In the genomic region with DNA sequence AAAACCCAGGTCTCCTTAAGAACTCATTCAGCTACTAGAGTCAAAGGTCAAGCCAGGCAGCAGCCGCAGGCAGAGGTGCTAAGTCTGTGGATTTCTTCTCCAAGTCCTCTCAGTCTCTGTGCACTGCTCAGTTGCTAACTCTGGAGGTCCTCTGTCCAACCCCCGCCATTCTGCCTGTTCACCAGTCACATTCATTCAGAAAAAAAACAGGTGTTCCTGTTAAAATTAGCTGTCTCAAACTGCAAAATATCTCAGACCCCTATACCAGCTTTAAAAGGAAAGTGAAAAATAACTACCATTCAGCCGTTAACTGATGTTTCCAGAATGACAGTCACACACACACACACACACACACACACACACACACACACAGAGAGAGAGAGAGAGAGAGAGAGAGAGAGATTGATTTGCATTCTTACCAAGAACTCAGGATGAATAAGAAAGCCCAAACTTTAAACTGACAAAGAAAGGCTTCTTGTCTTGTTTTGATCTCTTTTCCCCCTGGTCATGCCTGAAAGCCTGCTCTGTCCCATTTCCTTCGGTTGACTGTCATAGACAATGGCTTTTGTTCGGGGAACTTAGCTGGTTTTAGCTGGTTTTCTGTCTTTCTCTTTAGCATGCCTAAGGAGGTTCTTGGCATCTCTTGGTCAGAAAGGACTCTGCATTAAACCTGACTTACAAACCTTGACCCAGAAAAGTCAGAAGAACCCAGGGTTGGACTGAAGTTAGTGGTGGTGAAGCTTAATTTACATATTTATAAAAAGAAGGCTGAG, we compare ENCODE assay signal across 8 mouse cellular contexts. TPM values are rescaled to one million over a fixed set of nuclear protein-coding genes. Genes with fewer than 3 reads are reported as not detected.
A peak's percentile ranks its signal among the peaks of the same experiment; 100 is the strongest.
DNase-seq lines count a peak whose midpoint lies in the region; ATAC-seq and TF ChIP-seq lines count a peak whose summit lies in the region.

No protein-coding gene starts in this region.

- intact Hi-C loops in heart, adult 2 months (cut with DNase I): no loop called here

- dilution Hi-C loops in CH12.LX (cut with MboI; ENCODE audit: extremely low pct_ligation_motif_present, extremely low pct_unique_long_range_greater_than_20kb, low sequenced_read_pairs): no loop called here

- H3K36me3 ChIP-seq in heart, adult 2 months (ENCODE audit: control insufficient read depth, insufficient read depth, low read length): peaks cover 37% of the 10 kb centered on the region
- H3K36me3 ChIP-seq in CH12.LX (replicated peaks in 1 of 2; ENCODE audit: control insufficient read depth in 1 of 2, insufficient read depth in 1 of 2, low read length in 1 of 2): peaks cover 0 to 17% of the 10 kb centered on the region in 2 experiments
- peaks cover 14% of the 10 kb centered on the region for H3K36me3 ChIP-seq in forebrain, embryonic 12.5 days (replicated peaks)
- peaks cover 11% of the 10 kb centered on the region for H3K36me3 ChIP-seq in stomach, embryonic 14.5 days (ENCODE audit: control insufficient read depth, insufficient read depth, low read length)

- TF ChIP-seq CTCF in heart, adult 2 months (IDR thresholded peaks at IDR 0.05): no peak
- no peak for TF ChIP-seq CTCF in CH12.LX (conservative IDR thresholded peaks at IDR 0.05 in 1 of 2, IDR thresholded peaks at IDR 0.05 in 1 of 2; ENCODE audit: low read depth in 2 of 2, low read length in 2 of 2)

- H3K27me3 ChIP-seq in heart, adult 2 months (ENCODE audit: control insufficient read depth, insufficient read depth, low read length): no peaks in the 10 kb centered on the region
- no peaks in the 10 kb centered on the region for H3K27me3 ChIP-seq in CH12.LX (replicated peaks)
- H3K27me3 ChIP-seq in forebrain, embryonic 12.5 days: no peaks in the 10 kb centered on the region
- no peaks in the 10 kb centered on the region for H3K27me3 ChIP-seq in stomach, embryonic 14.5 days (ENCODE audit: control insufficient read depth, insufficient read depth, low read length)

- H3K79me2 ChIP-seq in heart, adult 2 months (replicated peaks; ENCODE audit: control insufficient read depth, insufficient read depth, low read length): 0 out of 2 replicates have a peak, but pooled peaks cover 4% of the 10 kb centered on the region
- peaks cover 18% of the 10 kb centered on the region for H3K79me2 ChIP-seq in CH12.LX (replicated peaks; ENCODE audit: control insufficient read depth, extremely low read depth, insufficient read depth, poor library complexity, severe bottlenecking)

- H3K4me1 ChIP-seq in heart, adult 2 months (ENCODE audit: control insufficient read depth, insufficient read depth, low read length): peaks cover 11% of the 10 kb centered on the region
- peaks cover 13 to 53% of the 10 kb centered on the region in 2 experiments for H3K4me1 ChIP-seq in CH12.LX (ENCODE audit: control insufficient read depth in 1 of 2, insufficient read depth in 2 of 2)
- peaks cover 53% of the 10 kb centered on the region for H3K4me1 ChIP-seq in forebrain, embryonic 12.5 days
- H3K4me1 ChIP-seq in stomach, embryonic 14.5 days (ENCODE audit: control insufficient read depth, insufficient read depth, low read length): peaks cover 62% of the 10 kb centered on the region

- TF ChIP-seq EP300 in heart, adult 2 months (IDR thresholded peaks at IDR 0.05; ENCODE audit: insufficient read depth, low read depth, low read length): no peak
- TF ChIP-seq EP300 in CH12.LX (IDR thresholded peaks at IDR 0.05; ENCODE audit: low read length): peak; percentile 74

- in situ Hi-C loops in CH12.LX (cut with MboI; ENCODE audit: low pct_ligation_motif_present, low pct_unique_long_range_greater_than_20kb, low sequenced_read_pairs): loop anchor here (5.0 to 25.0 kb wide), 2 partner anchors 72 to 217 kb away; no protein-coding TSS in a partner anchor

- DNase-seq in heart, adult 2 months: no peak
- DNase-seq in heart, adult 9 months (ENCODE audit: low spot score in 2 of 2): no peak
- peak; percentile 49 for DNase-seq in CH12.LX (ENCODE audit: extremely low read depth)
- peak; percentile 26 to 59 for DNase-seq in kidney, postnatal 25 days
- no peak for DNase-seq in thymus, postnatal 14 days
- DNase-seq in ovary, postnatal 36 days (ENCODE audit: low spot score): no peak

- peak overlapping the region; percentile 54 for H3K27ac ChIP-seq in heart, adult 2 months
- peak overlapping the region; percentile 71; the same call in 1 of the 2 replicates for H3K27ac ChIP-seq in CH12.LX (ENCODE audit: insufficient read depth, low read depth)
- no peak overlapping the region for H3K27ac ChIP-seq in forebrain, embryonic 12.5 days
- no peak overlapping the region for H3K27ac ChIP-seq in stomach, embryonic 14.5 days (ENCODE audit: low read length)

- H3K4me2 ChIP-seq in CH12.LX (ENCODE audit: insufficient read depth, low read depth, poor library complexity, severe bottlenecking): peak overlapping the region; percentile 81
- peak overlapping the region; percentile 13; the same call in 1 of the 2 replicates for H3K4me2 ChIP-seq in forebrain, embryonic 12.5 days
- H3K4me2 ChIP-seq in stomach, embryonic 14.5 days (replicated peaks; ENCODE audit: low read depth, low read length): peak overlapping the region; percentile 6; the same call in 1 of the 2 replicates

- TF ChIP-seq RAD21 in CH12.LX (IDR thresholded peaks at IDR 0.05; ENCODE audit: low read depth, low read length): no peak

- no peak overlapping the region for H3K9ac ChIP-seq in heart, adult 2 months (ENCODE audit: low read depth, low read length)
- H3K9ac ChIP-seq in CH12.LX (ENCODE audit: insufficient read depth, low read depth): peak overlapping the region; percentile 61
- H3K9ac ChIP-seq in forebrain, embryonic 12.5 days: no peak overlapping the region
- 0 out of 2 replicates have a peak overlapping the region, but pooled peaks have one; percentile 3 for H3K9ac ChIP-seq in stomach, embryonic 14.5 days (replicated peaks; ENCODE audit: low read depth, low read length)

- WGBS in heart, adult 2 months: 28% methylated on average over 5 of the region's 5 CpGs
- WGBS in forebrain, embryonic 12.5 days: 3% methylated on average over 5 of the region's 5 CpGs
- WGBS in stomach, embryonic 14.5 days: 26% methylated on average over 5 of the region's 5 CpGs

- peak overlapping the region; percentile 3; the same call in 1 of the 2 replicates for H3K4me3 ChIP-seq in heart, adult 2 months
- peak overlapping the region in 2 of 3 experiments; percentile 31 to 38 for H3K4me3 ChIP-seq in CH12.LX (replicated peaks in 1 of 3; ENCODE audit: low read depth in 2 of 3, low read length in 2 of 3, poor library complexity in 1 of 3)
- H3K4me3 ChIP-seq in forebrain, embryonic 12.5 days (replicated peaks): no peak overlapping the region
- H3K4me3 ChIP-seq in stomach, embryonic 14.5 days (ENCODE audit: low read depth, low read length): peak overlapping the region; percentile 2; the same call in 1 of the 2 replicates

- peaks cover 6% of the 10 kb centered on the region for H3K9me3 ChIP-seq in CH12.LX (replicated peaks; ENCODE audit: low read length)
- H3K9me3 ChIP-seq in forebrain, embryonic 12.5 days: 0 out of 2 replicates have a peak, but pooled peaks cover 5% of the 10 kb centered on the region
- H3K9me3 ChIP-seq in stomach, embryonic 14.5 days (ENCODE audit: control insufficient read depth, low read depth, low read length): no peaks in the 10 kb centered on the region

- ATAC-seq in forebrain, embryonic 12.5 days (ENCODE audit: low FRiP score): no peak
- ATAC-seq in stomach, embryonic 14.5 days (ENCODE audit: insufficient number of reproducible peaks, insufficient read depth, low FRiP score, low read depth): no peak

- TF ChIP-seq POLR2A in heart, adult 2 months (IDR thresholded peaks at IDR 0.05; ENCODE audit: insufficient read depth, low read depth, low read length): no peak
- TF ChIP-seq POLR2A in CH12.LX (IDR thresholded peaks at IDR 0.05; ENCODE audit: low read depth, low read length): no peak

TF ChIP-seq in CH12.LX, 34 proteins besides CTCF, POLR2A, EP300 and RAD21 (continues in another document):
- TF ChIP-seq MYC (IDR thresholded peaks at IDR 0.05; ENCODE audit: low read depth, low read length) (0 out of 2 replicates have a peak, but pooled peaks have one; percentile 39), HCFC1 (IDR thresholded peaks at IDR 0.05; ENCODE audit: low read depth, low read length) (0 out of 2 replicates have a peak, but pooled peaks have one; percentile 10), GABPA (IDR thresholded peaks at IDR 0.05; ENCODE audit: insufficient replicate concordance, low read depth, low read length) (no peak), ZNF384 (IDR thresholded peaks at IDR 0.05; ENCODE audit: low read depth, low read length) (0 out of 2 replicates have a peak, but pooled peaks have one; percentile 33), IRF4 (IDR thresholded peaks at IDR 0.05; ENCODE audit: low read depth, low read length) (peak; percentile 59; the same call in 1 of the 2 replicates), CHD2 (IDR thresholded peaks at IDR 0.05; ENCODE audit: low read length) (peak; percentile 8; the same call in 1 of the 2 replicates), MEF2A (IDR thresholded peaks at IDR 0.05; ENCODE audit: borderline replicate concordance, low read depth, low read length) (peak; percentile 59; the same call in 1 of the 2 replicates), MAFK (IDR thresholded peaks at IDR 0.05; ENCODE audit: insufficient replicate concordance, low read length) (no peak), TCF12 (IDR thresholded peaks at IDR 0.05; ENCODE audit: low read depth, low read length) (no peak), CHD1 (IDR thresholded peaks at IDR 0.05; ENCODE audit: low read depth, low read length) (peak; percentile 66; the same call in 1 of the 2 replicates), ETS1 (conservative IDR thresholded peaks at IDR 0.05; ENCODE audit: low read depth, low read length) (peak; percentile 68), USF1 (IDR thresholded peaks at IDR 0.05; ENCODE audit: low read depth, low read length) (no peak), MAZ (IDR thresholded peaks at IDR 0.05; ENCODE audit: low read depth, low read length) (peak; percentile 38; the same call in 1 of the 2 replicates)

RNA-seq across cellular contexts. Expression of a gene that starts 5.2 kb away (rescaled TPM):
- total RNA-seq in heart, adult 2 months (2021): 1 to 10 TPM; 6.5 to 8.7 TPM
- polyA plus RNA-seq in heart, adult 2 months (2012; rRNA removed): 5.9 and 7.2 TPM in 2 replicates
- total RNA-seq in CH12.LX (2012; rRNA removed): 10.6 and 10.7 TPM in 2 replicates
- 4.8 and 5.5 TPM in 2 replicates for total RNA-seq in CH12.LX (2014; rRNA removed)
- polyA plus RNA-seq in CH12.LX (2012; ENCODE audit: insufficient read length, low read depth): 13.9 and 15.6 TPM in 2 replicates
- 8.7 and 10.9 TPM in 2 replicates for polyA plus RNA-seq in forebrain, embryonic 12.5 days (2016; fragmentation: Nextera tagmentation; extraction: Ambion mirVana)
- 9.7 and 11.5 TPM in 2 replicates for polyA plus RNA-seq in stomach, embryonic 14.5 days (2014; fragmentation: Nextera tagmentation; extraction: Ambion mirVana)

RNA-seq across cellular contexts. Expression of a gene that starts 5.4 kb away (rescaled TPM):
- total RNA-seq in heart, adult 2 months (2021): 10 to 100 TPM; 51.5 to 52.0 TPM
- 11.4 and 19.4 TPM in 2 replicates for polyA plus RNA-seq in heart, adult 2 months (2012; rRNA removed)
- total RNA-seq in CH12.LX (2012; rRNA removed) (40.6 and 43.2 TPM in 2 replicates), CH12.LX (2014; rRNA removed) (33.4 and 59.1 TPM in 2 replicates)
- polyA plus RNA-seq in CH12.LX (2012; ENCODE audit: insufficient read length, low read depth): 67.6 and 82.6 TPM in 2 replicates
- polyA plus RNA-seq in forebrain, embryonic 12.5 days (2016; fragmentation: Nextera tagmentation; extraction: Ambion mirVana): 75.9 and 80.8 TPM in 2 replicates
- polyA plus RNA-seq in stomach, embryonic 14.5 days (2014; fragmentation: Nextera tagmentation; extraction: Ambion mirVana): 93.7 and 94.3 TPM in 2 replicates

Comparison
In these comparisons a context has a peak if more than half of its experiments do, and no peak if none do; other contexts are left out.
1. DNase-seq: peak in CH12.LX (single experiment) and kidney, postnatal 25 days (2 of 2); none in heart, adult 2 months (0 of 2), heart, adult 9 months (0 of 2), thymus, postnatal 14 days (single experiment) and ovary, postnatal 36 days (single experiment).
2. H3K27ac ChIP-seq: peak in heart, adult 2 months (single experiment) and CH12.LX (single experiment); none in forebrain, embryonic 12.5 days (single experiment) and stomach, embryonic 14.5 days (single experiment).
3. H3K9ac ChIP-seq: peak in CH12.LX (single experiment) and stomach, embryonic 14.5 days (single experiment); none in heart, adult 2 months (single experiment) and forebrain, embryonic 12.5 days (single experiment).
4. H3K4me2 ChIP-seq: peak in every context shown above with its lines; median percentile 81 in CH12.LX; 13 in forebrain, embryonic 12.5 days; 6 in stomach, embryonic 14.5 days.